Mouse (Mus musculus) effector memory CD4-positive, alpha-beta T cell, adult 7 months (primary cell): Measurements from ENCODE around the gene Clec14a. TPM values are rescaled to one million over a fixed set of nuclear protein-coding genes. Genes with fewer than 3 reads are reported as not detected.

ENCODE experiments used
- polyA plus RNA-seq: library from polyadenylated mRNA; unstranded; fragments of 100-300 nt; shearing (Covaris generic); gene quantifications from one replicate; pipeline ENCODE4 v1.2.1, GENCODE M21; 2017

Clec14a gene
- not detected for polyA plus RNA-seq

GRCm38 (mm10) chr12:58268563-58269501, at the start of gene Clec14a:
Gene Clec14a, minus strand, starts transcription at chr12:58269290.

Other genes with a start within 250 kb of the Clec14a start
- gene Sstr1, start 57.5 kb downstream of the Clec14a start, polyA plus RNA-seq: not detected